Mouse (Mus musculus) limb, embryonic 11.5 days (tissue): Measurements from ENCODE around the gene Dnah6. TPM values are rescaled to one million over a fixed set of nuclear protein-coding genes. Genes with fewer than 3 reads are reported as not detected.

Experiments
- ATAC-seq: fragments of 200-750 bp; cut with Nextera tagmentation; 2 replicates; pipeline ENCODE4 v1.8.0; 2017; ENCODE audit warnings: low read depth; ENCODE audit not compliant: insufficient number of reproducible peaks, low FRiP score, low TSS enrichment
- DNase-seq: peaks from one replicate; pipeline ENCODE4 v3.0.0-alpha.2; 2015; ENCODE audit warnings: low spot score
- H3K27ac ChIP-seq: fragments of 300-500 bp; sonication (generic); replicated peaks from 2 replicates; pipeline ENCODE4 v1.5.1; 2014; ENCODE audit warnings: low read depth, mild to moderate bottlenecking, low read length
- H3K27me3 ChIP-seq: fragments of 300-500 bp; sonication (generic); 2 replicates; pipeline ENCODE4 v1.6.1; 2014; ENCODE audit warnings: mild to moderate bottlenecking, low read length, mixed read lengths; ENCODE audit not compliant: control insufficient read depth, insufficient read depth
- H3K36me3 ChIP-seq: fragments of 300-500 bp; sonication (generic); 2 replicates; pipeline ENCODE4 v1.6.1; 2014; ENCODE audit warnings: mild to moderate bottlenecking, low read length, moderate library complexity, mixed read lengths; ENCODE audit not compliant: control insufficient read depth, insufficient read depth
- H3K4me1 ChIP-seq: fragments of 300-500 bp; sonication (generic); 2 replicates; pipeline ENCODE4 v1.6.1; 2014; ENCODE audit warnings: low read length, mixed read lengths; ENCODE audit not compliant: control insufficient read depth, insufficient read depth
- H3K4me2 ChIP-seq: fragments of 300-500 bp; sonication (generic); 2 replicates; pipeline ENCODE4 v1.6.1; 2014; ENCODE audit warnings: low read depth, mild to moderate bottlenecking, moderate library complexity; ENCODE audit not compliant: severe bottlenecking
- H3K4me3 ChIP-seq: fragments of 300-500 bp; sonication (generic); 2 replicates; pipeline ENCODE4 v1.5.1; 2014; ENCODE audit warnings: low read depth, low read length
- H3K9ac ChIP-seq: fragments of 300-500 bp; sonication (generic); 2 replicates; pipeline ENCODE4 v1.6.1; 2014; ENCODE audit warnings: mild to moderate bottlenecking, low read length
- H3K9me3 ChIP-seq: fragments of 300-500 bp; sonication (generic); 2 replicates; pipeline ENCODE4 v1.6.1; 2016; ENCODE audit warnings: low read length; ENCODE audit not compliant: control insufficient read depth
- WGBS: fragments of 180-500 bp; shearing (Covaris S2); extraction: QIAGEN DNeasy Blood & Tissue Kit; methylation state at CpG from one replicate; pipeline ENCODE4 v1.1.7; 2014; 5-methylcytosine and 5-hydroxymethylcytosine counted together
- polyA plus RNA-seq: library from polyadenylated mRNA; unstranded; fragments of >200 nt; fragmentation: Nextera tagmentation; extraction: Ambion mirVana; gene quantifications from 2 replicates; pipeline ENCODE4 v1.2.1, GENCODE M21; 2014

Gene Dnah6
- polyA plus RNA-seq, 1 experiment from 2014 or later = 0.01 TPM

- no peak overlapping the region for H3K27ac ChIP-seq
- H3K36me3 ChIP-seq = no peaks in the 10 kb centered on the region
- ATAC-seq (no peak), DNase-seq (no peak)
- H3K4me2 ChIP-seq = no peak overlapping the region
- 93% methylated on average over 4 of the region's 4 CpGs for WGBS
- no peaks in the 10 kb centered on the region for H3K9me3 ChIP-seq
- no peaks in the 10 kb centered on the region for H3K4me1 ChIP-seq
- H3K4me3 ChIP-seq = no peak overlapping the region
- no peak overlapping the region for H3K9ac ChIP-seq
- no peaks in the 10 kb centered on the region for H3K27me3 ChIP-seq
Measured at GRCm38 (mm10) chr6:73093133-73093532, 128.3 kb downstream of the Dnah6 start.

GRCm38 (mm10) chr6:73090836-73091235 lies 130.6 kb downstream of the Dnah6 start:
- DNase-seq (no peak), ATAC-seq (no peak)
- no peaks in the 10 kb centered on the region for H3K27me3 ChIP-seq
- H3K36me3 ChIP-seq = no peaks in the 10 kb centered on the region
- H3K4me3 ChIP-seq = no peak overlapping the region
- H3K27ac ChIP-seq = no peak overlapping the region
- no peaks in the 10 kb centered on the region for H3K9me3 ChIP-seq
- H3K4me2 ChIP-seq = no peak overlapping the region
- no peak overlapping the region for H3K9ac ChIP-seq
- H3K4me1 ChIP-seq = no peaks in the 10 kb centered on the region
- 81% methylated on average over 8 of the region's 8 CpGs for WGBS

GRCm38 (mm10) chr6:73082571-73082970 lies 138.9 kb downstream of the Dnah6 start:
- Histone ChIP-seq H3K4me2 (no peak overlapping the region), H3K4me1 (no peaks in the 10 kb centered on the region), H3K36me3 (no peaks in the 10 kb centered on the region), H3K27ac (no peak overlapping the region), H3K4me3 (no peak overlapping the region), H3K9me3 (no peaks in the 10 kb centered on the region), H3K27me3 (no peaks in the 10 kb centered on the region), H3K9ac (no peak overlapping the region)
- ATAC-seq = no peak
- WGBS = 89% methylated on average over 9 of the region's 9 CpGs
- no peak for DNase-seq

GRCm38 (mm10) chr6:73072093-73072786 lies 149.2 kb downstream of the Dnah6 start:
- 63% methylated on average over 3 of the region's 3 CpGs for WGBS
- Histone ChIP-seq H3K4me2 (no peak overlapping the region), H3K27ac (no peak overlapping the region), H3K4me1 (no peaks in the 10 kb centered on the region), H3K4me3 (no peak overlapping the region), H3K9me3 (no peaks in the 10 kb centered on the region; the same call in 1 of the 2 replicates), H3K9ac (no peak overlapping the region), H3K36me3 (no peaks in the 10 kb centered on the region), H3K27me3 (no peaks in the 10 kb centered on the region)
- DNase-seq (no peak), ATAC-seq (no peak)

- Histone ChIP-seq H3K4me3 (no peak overlapping the region), H3K27me3 (no peaks in the 10 kb centered on the region), H3K36me3 (no peaks in the 10 kb centered on the region), H3K27ac (no peak overlapping the region), H3K4me1 (no peaks in the 10 kb centered on the region), H3K4me2 (no peak overlapping the region), H3K9me3 (no peaks in the 10 kb centered on the region; the same call in 1 of the 2 replicates), H3K9ac (no peak overlapping the region)
- 85% methylated on average over 3 of the region's 3 CpGs for WGBS
- DNase-seq (no peak), ATAC-seq (no peak)
Measured at GRCm38 (mm10) chr6:73071214-73071613, 150.2 kb downstream of the Dnah6 start.

GRCm38 (mm10) chr6:73070663-73071062 lies 150.8 kb downstream of the Dnah6 start:
- Histone ChIP-seq H3K27me3 (no peaks in the 10 kb centered on the region), H3K36me3 (no peaks in the 10 kb centered on the region), H3K4me1 (no peaks in the 10 kb centered on the region), H3K9me3 (no peaks in the 10 kb centered on the region; the same call in 1 of the 2 replicates), H3K9ac (no peak overlapping the region), H3K27ac (no peak overlapping the region), H3K4me2 (no peak overlapping the region), H3K4me3 (no peak overlapping the region)
- DNase-seq (no peak), ATAC-seq (no peak)
- 91% methylated on average over 6 of the region's 6 CpGs for WGBS

- no peaks in the 10 kb centered on the region for H3K27me3 ChIP-seq
- H3K4me2 ChIP-seq = no peak overlapping the region
- no peaks in the 10 kb centered on the region for H3K4me1 ChIP-seq
- H3K36me3 ChIP-seq = no peaks in the 10 kb centered on the region
- no peak for ATAC-seq
- no peak overlapping the region for H3K27ac ChIP-seq
- WGBS = 83% methylated on average over 3 of the region's 3 CpGs
- no peak overlapping the region for H3K4me3 ChIP-seq
- no peak overlapping the region for H3K9ac ChIP-seq
- no peak for DNase-seq
- H3K9me3 ChIP-seq = no peaks in the 10 kb centered on the region
Measured at GRCm38 (mm10) chr6:73064551-73064950, 156.9 kb downstream of the Dnah6 start.

GRCm38 (mm10) chr6:73059596-73060121 lies 161.8 kb downstream of the Dnah6 start:
- H3K9ac ChIP-seq = no peak overlapping the region
- H3K4me2 ChIP-seq = no peak overlapping the region
- no peak overlapping the region for H3K27ac ChIP-seq
- peaks cover 3% of the 10 kb centered on the region; the same call in 1 of the 2 replicates for H3K9me3 ChIP-seq
- 75% methylated on average over 7 of the region's 7 CpGs for WGBS
- H3K27me3 ChIP-seq = no peaks in the 10 kb centered on the region
- ATAC-seq (no peak), DNase-seq (no peak)
- H3K4me1 ChIP-seq = no peaks in the 10 kb centered on the region
- no peaks in the 10 kb centered on the region for H3K36me3 ChIP-seq
- H3K4me3 ChIP-seq = no peak overlapping the region
